Mouse (Mus musculus): ENCODE results near the gene Six3. TPM values are rescaled to one million over a fixed set of nuclear protein-coding genes. Genes with fewer than 3 reads are reported as not detected.

Gene Six3
- 26.1 and 27.4 TPM in 2 replicates for polyA plus RNA-seq (2016; fragmentation: Nextera tagmentation; extraction: Ambion mirVana)

GRCm38 (mm10) chr17:85613266-85613860 is at the start of gene Six3:
TSS of gene Six3 (plus strand) at chr17:85613608.
- Histone ChIP-seq H3K36me3 (replicated peaks) (no peaks in the 10 kb centered on the region), H3K4me1 (peaks cover 60% of the 10 kb centered on the region), H3K4me2 (peak within 1 kb of the TSS; percentile 69), H3K27ac (peak within 1 kb of the TSS; percentile 95), H3K9me3 (no peaks in the 10 kb centered on the region), H3K9ac (peak within 1 kb of the TSS; percentile 57), H3K4me3 (replicated peaks) (peak within 1 kb of the TSS; percentile 43), H3K27me3 (peaks cover 99% of the 10 kb centered on the region)
- under 1% methylated on average over 29 of the region's 30 CpGs for WGBS
- no peak for ATAC-seq (ENCODE audit: low FRiP score)

DNA sequence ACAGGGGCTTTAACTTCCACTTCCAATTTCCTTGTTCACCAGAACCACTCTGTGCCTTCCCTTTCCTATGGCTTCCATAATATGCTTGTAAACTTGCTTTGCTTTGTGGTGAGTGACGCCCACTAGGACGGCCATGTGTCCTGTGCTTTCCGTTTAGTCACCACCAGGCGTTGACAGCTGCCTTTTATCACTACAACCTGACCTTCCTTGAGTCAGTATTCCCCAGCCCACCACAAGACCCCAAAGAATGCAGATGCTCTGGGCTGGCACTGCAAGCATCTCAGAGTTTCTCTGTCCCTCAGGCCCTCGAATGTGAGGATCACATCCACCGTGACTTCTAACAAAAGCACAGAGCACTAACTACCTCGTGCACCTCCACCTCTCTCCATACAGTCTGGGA is 49.3 kb upstream of the Six3 start:
- Histone ChIP-seq H3K4me1 (no peaks in the 10 kb centered on the region), H3K27ac (no peak overlapping the region), H3K4me2 (no peak overlapping the region), H3K9me3 (no peaks in the 10 kb centered on the region), H3K9ac (no peak overlapping the region), H3K36me3 (replicated peaks) (no peaks in the 10 kb centered on the region), H3K4me3 (replicated peaks) (no peak overlapping the region), H3K27me3 (peaks cover 4% of the 10 kb centered on the region; the same call in 1 of the 2 replicates)
- ATAC-seq (ENCODE audit: low FRiP score) = no peak
- WGBS = 86% methylated on average over 7 of the region's 7 CpGs

DNA sequence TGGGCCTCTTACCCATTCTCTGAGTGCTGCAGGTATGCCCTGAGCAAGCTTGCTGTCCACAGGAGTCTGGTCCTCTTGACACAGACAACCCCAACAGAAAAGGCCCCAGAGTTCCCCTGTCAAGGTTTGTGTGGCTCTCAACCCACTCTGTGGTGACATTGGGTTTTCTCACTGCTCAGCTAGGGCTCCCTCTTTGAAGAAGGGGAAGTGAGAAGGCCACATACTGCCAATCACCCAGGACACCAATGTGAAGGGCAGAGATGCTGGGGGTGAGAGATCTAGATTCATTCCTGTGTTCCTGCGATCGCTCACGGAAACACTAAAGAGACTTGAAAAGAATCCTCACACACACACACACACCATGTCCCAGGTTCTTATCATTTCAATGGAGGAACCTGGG is 39.4 kb upstream of the Six3 start:
- no peaks in the 10 kb centered on the region for H3K9me3 ChIP-seq
- H3K27me3 ChIP-seq = peaks cover 6% of the 10 kb centered on the region; the same call in 1 of the 2 replicates
- H3K4me2 ChIP-seq = no peak overlapping the region
- H3K36me3 ChIP-seq (replicated peaks) = no peaks in the 10 kb centered on the region
- H3K4me3 ChIP-seq (replicated peaks) = no peak overlapping the region
- no peak for ATAC-seq (ENCODE audit: low FRiP score)
- no peak overlapping the region for H3K27ac ChIP-seq
- peaks cover 6% of the 10 kb centered on the region; the same call in 1 of the 2 replicates for H3K4me1 ChIP-seq
- no peak overlapping the region for H3K9ac ChIP-seq
- 92% methylated on average over 3 of the region's 3 CpGs for WGBS

- Histone ChIP-seq H3K9ac (no peak overlapping the region), H3K4me2 (no peak overlapping the region), H3K27me3 (peaks cover 10% of the 10 kb centered on the region), H3K4me1 (0 out of 2 replicates have a peak, but pooled peaks cover 4% of the 10 kb centered on the region), H3K27ac (no peak overlapping the region), H3K9me3 (no peaks in the 10 kb centered on the region), H3K36me3 (replicated peaks) (no peaks in the 10 kb centered on the region), H3K4me3 (replicated peaks) (no peak overlapping the region)
- WGBS = 74% methylated on average over 5 of the region's 5 CpGs
- no peak for ATAC-seq (ENCODE audit: low FRiP score)
Measured at GRCm38 (mm10) chr17:85578290-85578689, 35.1 kb upstream of the Six3 start.

- peaks cover 10% of the 10 kb centered on the region for H3K27me3 ChIP-seq
- no peak for ATAC-seq (ENCODE audit: low FRiP score)
- H3K36me3 ChIP-seq (replicated peaks) = no peaks in the 10 kb centered on the region
- H3K9ac ChIP-seq = no peak overlapping the region
- 0 out of 2 replicates have a peak, but pooled peaks cover 4% of the 10 kb centered on the region for H3K4me1 ChIP-seq
- H3K4me3 ChIP-seq (replicated peaks) = no peak overlapping the region
- H3K4me2 ChIP-seq = no peak overlapping the region
- no peaks in the 10 kb centered on the region for H3K9me3 ChIP-seq
- WGBS = 93% methylated on average over 10 of the region's 10 CpGs
- no peak overlapping the region for H3K27ac ChIP-seq
Measured at GRCm38 (mm10) chr17:85579350-85579749, 34.1 kb upstream of the Six3 start.

DNA sequence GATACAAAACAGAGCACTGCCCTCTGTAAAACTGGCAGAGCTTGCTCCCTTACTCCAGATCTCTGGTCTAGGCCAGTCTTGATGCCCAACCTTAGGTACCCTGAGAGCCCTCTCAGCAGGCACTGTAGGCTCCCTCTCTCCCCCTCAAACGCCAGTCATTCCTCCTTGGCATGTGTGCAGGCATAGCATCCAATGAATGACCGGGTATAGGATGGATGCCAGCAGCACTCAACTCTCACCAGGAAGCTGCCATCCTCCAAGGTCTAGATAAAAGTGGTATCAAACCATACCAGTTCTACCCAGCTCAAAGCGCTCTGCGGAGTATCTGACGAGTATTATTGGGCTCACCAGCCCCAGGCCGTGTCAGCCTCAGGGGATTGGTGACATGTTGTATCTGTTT is 33.2 kb upstream of the Six3 start:
- H3K4me3 ChIP-seq (replicated peaks) = no peak overlapping the region
- H3K9me3 ChIP-seq = no peaks in the 10 kb centered on the region
- H3K36me3 ChIP-seq (replicated peaks) = no peaks in the 10 kb centered on the region
- no peak overlapping the region for H3K4me2 ChIP-seq
- peaks cover 10% of the 10 kb centered on the region for H3K27me3 ChIP-seq
- 91% methylated on average over 6 of the region's 6 CpGs for WGBS
- H3K4me1 ChIP-seq = 0 out of 2 replicates have a peak, but pooled peaks cover 4% of the 10 kb centered on the region
- H3K27ac ChIP-seq = no peak overlapping the region
- H3K9ac ChIP-seq = no peak overlapping the region
- ATAC-seq (ENCODE audit: low FRiP score) = no peak

GRCm38 (mm10) chr17:85584170-85584569 is 29.2 kb upstream of the Six3 start:
- no peaks in the 10 kb centered on the region for H3K4me1 ChIP-seq
- H3K4me2 ChIP-seq = no peak overlapping the region
- H3K27me3 ChIP-seq = peaks cover 4% of the 10 kb centered on the region; the same call in 1 of the 2 replicates
- no peak for ATAC-seq (ENCODE audit: low FRiP score)
- no peaks in the 10 kb centered on the region for H3K9me3 ChIP-seq
- H3K27ac ChIP-seq = no peak overlapping the region
- WGBS = 92% methylated on average over 4 of the region's 4 CpGs
- no peaks in the 10 kb centered on the region for H3K36me3 ChIP-seq (replicated peaks)
- H3K9ac ChIP-seq = no peak overlapping the region
- no peak overlapping the region for H3K4me3 ChIP-seq (replicated peaks)

GRCm38 (mm10) chr17:85584573-85584972 is 28.8 kb upstream of the Six3 start:
- Histone ChIP-seq H3K27ac (peak overlapping the region; percentile 53; the same call in 1 of the 2 replicates), H3K9me3 (no peaks in the 10 kb centered on the region)
- ATAC-seq (ENCODE audit: low FRiP score) = peak; percentile 49; the same call in 1 of the 2 replicates

GRCm38 (mm10) chr17:85585779-85586178 is 27.6 kb upstream of the Six3 start:
- H3K4me3 ChIP-seq (replicated peaks) = no peak overlapping the region
- no peaks in the 10 kb centered on the region for H3K36me3 ChIP-seq (replicated peaks)
- 89% methylated on average over 5 of the region's 5 CpGs for WGBS
- peaks cover 4% of the 10 kb centered on the region; the same call in 1 of the 2 replicates for H3K27me3 ChIP-seq
- H3K9me3 ChIP-seq = no peaks in the 10 kb centered on the region
- no peak overlapping the region for H3K27ac ChIP-seq
- H3K4me2 ChIP-seq = no peak overlapping the region
- ATAC-seq (ENCODE audit: low FRiP score) = no peak
- H3K4me1 ChIP-seq = no peaks in the 10 kb centered on the region
- no peak overlapping the region for H3K9ac ChIP-seq

More at GRCm38 (mm10) chr17:85584573-85584972, 28.8 kb upstream of the Six3 start:
- H3K36me3 ChIP-seq (replicated peaks) = no peaks in the 10 kb centered on the region
- no peak overlapping the region for H3K9ac ChIP-seq
- H3K27me3 ChIP-seq = peaks cover 4% of the 10 kb centered on the region; the same call in 1 of the 2 replicates
- H3K4me2 ChIP-seq = no peak overlapping the region
- H3K4me3 ChIP-seq (replicated peaks) = no peak overlapping the region
- WGBS = 55% methylated on average over 7 of the region's 7 CpGs
- no peaks in the 10 kb centered on the region for H3K4me1 ChIP-seq

GRCm38 (mm10) chr17:85591976-85592375 is 21.4 kb upstream of the Six3 start:
- WGBS = 47% methylated on average over 6 of the region's 6 CpGs
- H3K27ac ChIP-seq = no peak overlapping the region
- no peak overlapping the region for H3K4me3 ChIP-seq (replicated peaks)
- no peak for ATAC-seq (ENCODE audit: low FRiP score)
- no peaks in the 10 kb centered on the region for H3K36me3 ChIP-seq (replicated peaks)
- H3K4me2 ChIP-seq = no peak overlapping the region
- H3K9me3 ChIP-seq = no peaks in the 10 kb centered on the region
- peaks cover 4% of the 10 kb centered on the region for H3K4me1 ChIP-seq
- H3K27me3 ChIP-seq = peaks cover 11% of the 10 kb centered on the region
- no peak overlapping the region for H3K9ac ChIP-seq

DNA sequence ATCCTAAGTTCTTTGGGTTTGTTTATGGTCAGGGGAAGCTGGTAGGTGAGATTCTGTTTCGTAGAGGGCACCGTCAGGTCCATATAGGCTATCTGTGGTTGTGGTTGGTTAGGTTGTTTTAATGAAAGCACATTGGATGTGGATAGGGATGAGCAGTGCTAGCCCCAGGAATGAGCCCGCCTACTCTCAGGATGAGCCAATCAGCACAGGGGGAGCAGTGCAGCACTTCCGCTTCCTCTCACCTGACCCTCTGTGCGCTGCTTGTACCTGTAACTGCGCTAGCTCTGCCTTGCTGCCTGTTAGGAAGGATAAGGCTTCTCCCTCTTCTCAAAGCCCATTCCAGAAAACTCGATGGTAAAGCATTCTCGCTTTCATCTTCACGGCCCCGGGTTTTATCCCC is 17.6 kb upstream of the Six3 start:
- no peaks in the 10 kb centered on the region for H3K36me3 ChIP-seq (replicated peaks)
- 76% methylated on average over 10 of the region's 10 CpGs for WGBS
- H3K4me1 ChIP-seq = peaks cover 4% of the 10 kb centered on the region
- no peak overlapping the region for H3K9ac ChIP-seq
- no peak for ATAC-seq (ENCODE audit: low FRiP score)
- peaks cover 22% of the 10 kb centered on the region for H3K27me3 ChIP-seq
- no peaks in the 10 kb centered on the region for H3K9me3 ChIP-seq
- H3K27ac ChIP-seq = no peak overlapping the region
- no peak overlapping the region for H3K4me3 ChIP-seq (replicated peaks)
- H3K4me2 ChIP-seq = no peak overlapping the region

GRCm38 (mm10) chr17:85596341-85596890 is 17.0 kb upstream of the Six3 start:
- no peak for ATAC-seq (ENCODE audit: low FRiP score)
- 59% methylated on average over 6 of the region's 6 CpGs for WGBS
- Histone ChIP-seq H3K4me1 (peaks cover 4% of the 10 kb centered on the region), H3K4me3 (replicated peaks) (no peak overlapping the region), H3K27me3 (peaks cover 25% of the 10 kb centered on the region), H3K9me3 (no peaks in the 10 kb centered on the region), H3K36me3 (replicated peaks) (no peaks in the 10 kb centered on the region), H3K4me2 (no peak overlapping the region), H3K27ac (no peak overlapping the region), H3K9ac (no peak overlapping the region)

GRCm38 (mm10) chr17:85599520-85599919 is 13.9 kb upstream of the Six3 start:
- Histone ChIP-seq H3K9me3 (no peaks in the 10 kb centered on the region), H3K9ac (no peak overlapping the region), H3K36me3 (replicated peaks) (no peaks in the 10 kb centered on the region), H3K4me1 (peaks cover 7% of the 10 kb centered on the region; the same call in 1 of the 2 replicates), H3K27ac (no peak overlapping the region), H3K4me2 (no peak overlapping the region), H3K27me3 (peaks cover 47% of the 10 kb centered on the region), H3K4me3 (replicated peaks) (no peak overlapping the region)
- ATAC-seq (ENCODE audit: low FRiP score) = no peak
- WGBS = 53% methylated on average over 9 of the region's 9 CpGs
